Mouse (Mus musculus): ENCODE data around the gene 9130230L23Rik. TPM values are rescaled to one million over a fixed set of nuclear protein-coding genes. Genes with fewer than 3 reads are reported as not detected.

The 9130230L23Rik gene
- polyA plus RNA-seq, 1 experiment from 2014 or later: 0.14 TPM

DNA sequence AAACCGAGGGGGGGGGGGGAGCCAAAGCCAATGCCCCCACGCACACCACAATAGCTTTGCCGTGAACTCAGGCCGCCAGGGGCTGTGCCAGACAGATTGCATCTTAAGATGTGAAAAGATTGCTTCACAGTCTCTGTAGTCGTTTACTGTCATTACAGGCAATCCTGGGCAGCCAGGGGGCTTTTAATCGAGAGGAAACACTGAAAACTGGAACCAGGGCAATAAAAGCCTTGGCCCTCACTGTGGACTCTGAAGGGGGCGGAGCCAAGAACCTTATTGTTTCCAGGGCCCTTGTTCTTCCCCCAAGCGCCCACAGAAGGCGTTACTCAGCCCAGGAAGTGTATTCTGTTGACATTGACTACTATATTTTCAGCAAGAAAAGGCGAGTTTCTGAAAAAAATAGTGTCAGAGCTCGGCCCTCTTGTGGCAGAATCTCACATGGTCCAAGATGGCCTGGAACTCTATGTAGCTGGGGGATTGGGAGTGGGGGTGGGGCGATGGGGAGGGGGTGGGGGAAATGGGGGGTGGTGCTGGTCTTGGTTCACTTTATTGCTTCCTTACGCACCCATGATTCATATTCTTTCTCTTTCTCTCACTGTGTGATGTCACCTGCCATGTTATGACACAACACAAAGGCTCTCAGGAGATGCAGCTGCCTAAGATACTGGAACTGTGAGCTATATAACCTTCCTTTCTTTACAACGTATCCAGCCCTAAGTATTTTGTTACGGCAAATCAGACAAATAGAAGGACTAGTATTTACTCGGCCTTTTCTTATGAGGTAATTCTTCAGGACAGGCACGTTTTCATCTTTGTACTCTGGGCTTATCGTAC is 53.2 kb downstream of the 9130230L23Rik start:
- no peak for ATAC-seq (ENCODE audit: insufficient number of reproducible peaks, insufficient read depth, low FRiP score, low read depth)
- Histone ChIP-seq H3K36me3 (ENCODE audit: control insufficient read depth, insufficient read depth, low read length) (no peaks in the 10 kb centered on the region), H3K27me3 (ENCODE audit: control insufficient read depth, insufficient read depth, low read length) (no peaks in the 10 kb centered on the region), H3K9me3 (ENCODE audit: control insufficient read depth, low read length) (no peaks in the 10 kb centered on the region), H3K27ac (replicated peaks in 1 of 2; ENCODE audit: control insufficient read depth in 1 of 2, insufficient read depth in 1 of 2, low read depth in 2 of 2, low read length in 2 of 2) (no peak overlapping the region), H3K4me1 (ENCODE audit: control insufficient read depth in 2 of 2, insufficient read depth in 2 of 2, low read length in 2 of 2) (peaks cover 7 to 12% of the 10 kb centered on the region in 2 experiments), H3K4me3 (ENCODE audit: control insufficient read depth in 1 of 2, insufficient read depth in 1 of 2, low read depth in 1 of 2, low read length in 2 of 2) (no peak overlapping the region), H3K9ac (ENCODE audit: low read length) (no peak overlapping the region), H3K4me2 (ENCODE audit: low read length) (no peak overlapping the region)
- 79% methylated on average over 18 of the region's 18 CpGs for WGBS

DNA sequence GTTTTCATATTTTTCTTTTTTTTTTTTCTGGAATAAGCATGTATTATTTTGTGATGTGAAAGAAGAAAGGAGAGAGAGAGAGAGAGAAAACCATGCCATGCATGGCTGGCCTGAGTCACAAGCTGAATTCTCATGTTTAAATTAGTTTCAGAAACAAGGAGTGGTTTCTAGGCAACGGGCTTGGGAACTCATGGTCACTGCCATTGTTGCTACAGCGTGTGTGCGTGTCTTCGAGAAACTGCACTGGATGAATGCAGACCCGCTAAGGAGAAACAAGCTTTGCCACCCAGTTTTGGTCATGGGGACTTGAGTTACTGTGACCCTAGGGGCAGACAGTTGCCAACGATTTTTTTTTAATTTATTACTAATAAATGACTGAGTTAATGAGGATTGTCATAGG is 53.8 kb downstream of the 9130230L23Rik start:
- Histone ChIP-seq H3K27me3 (ENCODE audit: control insufficient read depth, insufficient read depth, low read length) (no peaks in the 10 kb centered on the region), H3K9me3 (ENCODE audit: control insufficient read depth, low read length) (no peaks in the 10 kb centered on the region), H3K4me1 (ENCODE audit: control insufficient read depth in 2 of 2, insufficient read depth in 2 of 2, low read length in 2 of 2) (peaks cover 4 to 7% of the 10 kb centered on the region in 2 experiments), H3K27ac (replicated peaks in 1 of 2; ENCODE audit: control insufficient read depth in 1 of 2, insufficient read depth in 1 of 2, low read depth in 2 of 2, low read length in 2 of 2) (no peak overlapping the region), H3K9ac (ENCODE audit: low read length) (no peak overlapping the region), H3K4me2 (ENCODE audit: low read length) (no peak overlapping the region), H3K36me3 (ENCODE audit: control insufficient read depth, insufficient read depth, low read length) (no peaks in the 10 kb centered on the region), H3K4me3 (ENCODE audit: control insufficient read depth in 1 of 2, insufficient read depth in 1 of 2, low read depth in 1 of 2, low read length in 2 of 2) (no peak overlapping the region)
- WGBS: 62% methylated on average over 6 of the region's 6 CpGs
- ATAC-seq (ENCODE audit: insufficient number of reproducible peaks, insufficient read depth, low FRiP score, low read depth): no peak

DNA sequence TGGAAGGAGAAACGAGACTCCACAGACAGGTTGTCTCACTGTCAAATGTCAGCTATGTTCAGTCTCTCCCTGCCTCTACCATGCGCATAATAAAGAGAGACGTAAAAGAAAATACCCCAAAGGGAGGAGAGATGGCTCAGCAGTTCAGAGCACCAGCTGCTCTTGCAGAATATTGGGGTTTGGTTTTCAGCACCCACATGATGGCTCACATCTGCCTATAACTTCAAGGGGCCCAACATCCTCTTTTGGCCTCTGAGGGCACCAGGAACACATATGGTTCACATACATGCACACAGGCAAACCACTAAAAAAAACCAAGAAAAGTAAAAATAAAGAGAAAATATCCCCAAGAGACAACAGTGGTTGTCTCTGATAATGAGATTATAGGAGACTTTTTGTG is 54.3 kb downstream of the 9130230L23Rik start:
- 81% methylated on average over 3 of the region's 3 CpGs for WGBS
- ATAC-seq (ENCODE audit: insufficient number of reproducible peaks, insufficient read depth, low FRiP score, low read depth): no peak

DNA sequence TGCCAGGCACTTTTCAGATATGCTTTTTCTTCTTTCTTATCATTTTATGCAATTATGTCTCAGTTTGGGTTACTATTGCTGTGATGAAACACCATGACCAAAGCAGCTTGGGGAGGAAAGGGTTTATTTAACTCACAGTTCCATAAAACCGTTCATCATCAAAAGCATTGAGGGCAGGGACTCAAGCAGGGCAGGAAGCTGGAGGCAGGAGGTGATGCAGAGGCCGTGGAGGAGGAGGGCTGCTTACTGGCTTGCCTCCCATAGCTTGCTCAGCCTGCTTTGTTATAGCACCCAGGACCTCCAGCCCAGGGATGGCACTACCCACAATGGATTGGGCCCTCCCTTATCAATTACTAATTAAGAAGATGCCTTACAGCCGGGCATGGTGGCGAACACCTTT is 62.9 kb downstream of the 9130230L23Rik start:
- Histone ChIP-seq H3K4me1 (ENCODE audit: control insufficient read depth in 2 of 2, insufficient read depth in 2 of 2, low read length in 2 of 2) (peaks cover 2 to 8% of the 10 kb centered on the region in 2 experiments; a peak in 2 of 4 replicates), H3K27me3 (ENCODE audit: control insufficient read depth, insufficient read depth, low read length) (no peaks in the 10 kb centered on the region), H3K4me2 (ENCODE audit: low read length) (no peak overlapping the region), H3K27ac (replicated peaks in 1 of 2; ENCODE audit: control insufficient read depth in 1 of 2, insufficient read depth in 1 of 2, low read depth in 2 of 2, low read length in 2 of 2) (no peak overlapping the region), H3K9ac (ENCODE audit: low read length) (no peak overlapping the region), H3K4me3 (ENCODE audit: control insufficient read depth in 1 of 2, insufficient read depth in 1 of 2, low read depth in 1 of 2, low read length in 2 of 2) (no peak overlapping the region), H3K36me3 (ENCODE audit: control insufficient read depth, insufficient read depth, low read length) (no peaks in the 10 kb centered on the region), H3K9me3 (ENCODE audit: control insufficient read depth, low read length) (0 out of 2 replicates have a peak, but pooled peaks cover 3% of the 10 kb centered on the region)
- WGBS: 69% methylated on average over 4 of the region's 4 CpGs
- no peak for ATAC-seq (ENCODE audit: insufficient number of reproducible peaks, insufficient read depth, low FRiP score, low read depth)

More for the DNA sequence above, 54.3 kb downstream of the 9130230L23Rik start:
- H3K27me3 ChIP-seq (ENCODE audit: control insufficient read depth, insufficient read depth, low read length): no peaks in the 10 kb centered on the region
- no peak overlapping the region for H3K9ac ChIP-seq (ENCODE audit: low read length)
- no peak overlapping the region for H3K27ac ChIP-seq (replicated peaks in 1 of 2; ENCODE audit: control insufficient read depth in 1 of 2, insufficient read depth in 1 of 2, low read depth in 2 of 2, low read length in 2 of 2)
- H3K4me1 ChIP-seq (ENCODE audit: control insufficient read depth in 2 of 2, insufficient read depth in 2 of 2, low read length in 2 of 2): peaks cover 2 to 3% of the 10 kb centered on the region in 2 experiments
- no peaks in the 10 kb centered on the region for H3K9me3 ChIP-seq (ENCODE audit: control insufficient read depth, low read length)
- no peak overlapping the region for H3K4me3 ChIP-seq (ENCODE audit: control insufficient read depth in 1 of 2, insufficient read depth in 1 of 2, low read depth in 1 of 2, low read length in 2 of 2)
- H3K36me3 ChIP-seq (ENCODE audit: control insufficient read depth, insufficient read depth, low read length): no peaks in the 10 kb centered on the region
- no peak overlapping the region for H3K4me2 ChIP-seq (ENCODE audit: low read length)

DNA sequence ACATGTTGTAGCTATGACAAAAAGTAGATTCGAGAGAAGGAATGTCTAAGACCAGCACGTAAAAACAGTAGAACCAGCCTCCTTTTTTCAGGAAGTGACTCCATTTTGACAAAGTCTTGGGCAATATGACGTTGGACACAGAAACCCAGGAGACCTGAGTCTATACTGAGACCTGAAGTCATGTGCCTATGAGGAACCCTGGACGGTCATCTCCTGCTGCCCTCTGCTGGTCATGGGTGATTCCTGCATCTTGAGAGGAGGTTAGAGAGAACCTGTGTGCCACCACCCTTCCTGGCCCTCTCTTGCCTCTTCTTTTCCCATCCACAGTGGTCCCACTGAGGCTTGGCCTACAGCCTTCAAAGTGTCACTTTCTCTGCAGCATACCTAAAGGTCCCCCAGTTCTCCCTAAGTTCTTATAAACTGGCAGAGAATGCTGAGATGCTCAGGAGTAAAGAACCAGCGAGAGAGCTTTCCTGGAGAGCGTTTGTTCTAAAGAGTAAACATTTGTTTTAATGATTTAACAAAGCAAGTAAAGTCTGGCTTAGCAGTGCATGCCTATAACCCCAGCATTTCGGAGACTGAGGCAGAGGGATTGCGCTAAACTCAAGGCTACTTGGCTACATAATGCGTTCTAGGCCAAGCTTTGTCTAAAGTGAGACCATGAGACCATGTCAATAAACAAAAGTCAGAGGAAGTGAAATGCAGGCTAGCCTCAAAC is 65.9 kb downstream of the 9130230L23Rik start:
- no peak overlapping the region for H3K27ac ChIP-seq (replicated peaks in 1 of 2; ENCODE audit: control insufficient read depth in 1 of 2, insufficient read depth in 1 of 2, low read depth in 2 of 2, low read length in 2 of 2)
- no peaks in the 10 kb centered on the region for H3K36me3 ChIP-seq (ENCODE audit: control insufficient read depth, insufficient read depth, low read length)
- no peaks in the 10 kb centered on the region for H3K27me3 ChIP-seq (ENCODE audit: control insufficient read depth, insufficient read depth, low read length)
- no peak overlapping the region for H3K4me3 ChIP-seq (ENCODE audit: control insufficient read depth in 1 of 2, insufficient read depth in 1 of 2, low read depth in 1 of 2, low read length in 2 of 2)
- H3K9me3 ChIP-seq (ENCODE audit: control insufficient read depth, low read length): no peaks in the 10 kb centered on the region
- no peak overlapping the region for H3K9ac ChIP-seq (ENCODE audit: low read length)
- peaks cover 2 to 8% of the 10 kb centered on the region in 2 experiments; a peak in 2 of 4 replicates for H3K4me1 ChIP-seq (ENCODE audit: control insufficient read depth in 2 of 2, insufficient read depth in 2 of 2, low read length in 2 of 2)
- WGBS: 54% methylated on average over 9 of the region's 9 CpGs
- peak; percentile 47; the same call in 1 of the 2 replicates for ATAC-seq (ENCODE audit: insufficient number of reproducible peaks, insufficient read depth, low FRiP score, low read depth)
- no peak overlapping the region for H3K4me2 ChIP-seq (ENCODE audit: low read length)

DNA sequence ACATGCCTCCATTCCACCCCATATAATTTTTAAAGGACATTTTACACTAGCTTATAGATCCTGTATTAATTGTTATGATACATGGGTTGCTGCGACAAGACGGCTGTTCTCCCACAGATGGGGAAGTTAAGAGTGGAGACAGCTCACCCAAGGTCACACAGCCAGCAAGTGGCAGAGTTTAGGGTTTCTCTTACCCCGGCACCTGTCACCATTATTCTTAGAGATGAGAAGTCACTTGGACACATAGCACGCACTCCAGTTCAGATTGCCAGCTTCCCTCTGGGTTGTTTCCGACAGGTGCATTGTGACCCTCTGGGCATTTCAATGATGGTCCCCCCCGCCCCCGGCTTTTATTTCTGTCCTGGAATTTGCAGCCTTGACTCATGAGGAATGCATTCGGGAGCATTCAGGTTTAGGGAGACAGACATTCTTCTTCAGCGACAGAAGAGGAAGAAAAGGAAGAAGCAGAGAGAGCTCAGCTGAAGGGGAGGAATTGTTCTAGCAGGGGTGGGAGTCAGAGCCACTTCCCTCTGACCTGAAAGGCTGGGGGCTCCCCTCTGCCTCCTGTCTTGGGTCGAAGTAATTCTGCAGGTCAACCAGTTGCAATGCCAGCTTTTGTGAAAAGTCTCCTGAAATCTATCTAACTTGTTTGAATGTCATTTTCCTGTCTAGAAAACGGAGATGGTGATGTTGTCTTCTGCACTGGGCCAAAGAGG is 66.9 kb downstream of the 9130230L23Rik start:
- Histone ChIP-seq H3K4me3 (ENCODE audit: control insufficient read depth in 1 of 2, insufficient read depth in 1 of 2, low read depth in 1 of 2, low read length in 2 of 2) (no peak overlapping the region), H3K9me3 (ENCODE audit: control insufficient read depth, low read length) (no peaks in the 10 kb centered on the region), H3K9ac (ENCODE audit: low read length) (no peak overlapping the region), H3K4me2 (ENCODE audit: low read length) (0 out of 2 replicates have a peak overlapping the region, but pooled peaks have one; percentile 7), H3K27me3 (ENCODE audit: control insufficient read depth, insufficient read depth, low read length) (no peaks in the 10 kb centered on the region), H3K4me1 (ENCODE audit: control insufficient read depth in 2 of 2, insufficient read depth in 2 of 2, low read length in 2 of 2) (peaks cover 2 to 8% of the 10 kb centered on the region in 2 experiments; a peak in 2 of 4 replicates), H3K27ac (replicated peaks in 1 of 2; ENCODE audit: control insufficient read depth in 1 of 2, insufficient read depth in 1 of 2, low read depth in 2 of 2, low read length in 2 of 2) (peak overlapping the region in 1 of 2 experiments; percentile 8; a peak in 1 of 4 replicates), H3K36me3 (ENCODE audit: control insufficient read depth, insufficient read depth, low read length) (no peaks in the 10 kb centered on the region)
- 37% methylated on average over 11 of the region's 11 CpGs for WGBS
- no peak for ATAC-seq (ENCODE audit: insufficient number of reproducible peaks, insufficient read depth, low FRiP score, low read depth)

DNA sequence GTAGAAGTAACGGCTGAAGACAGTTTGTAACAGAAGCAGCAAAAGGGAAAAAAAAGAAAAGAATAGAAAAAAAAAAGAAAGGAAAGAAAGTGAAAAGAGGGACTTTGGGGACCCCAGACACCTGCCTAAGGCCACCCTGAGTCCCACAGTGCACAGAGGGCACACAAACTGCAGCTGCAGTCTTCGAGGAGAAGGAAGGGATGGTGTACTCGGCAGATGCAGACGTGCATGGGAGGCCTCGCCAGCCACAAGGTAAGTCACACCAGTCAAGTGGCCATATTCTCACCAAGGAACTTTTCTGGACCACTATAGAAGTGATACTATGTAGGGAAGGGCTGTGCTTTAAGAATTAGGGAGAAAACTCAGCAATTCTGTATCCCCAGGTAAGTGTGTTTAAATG is 69.3 kb downstream of the 9130230L23Rik start, which contains the start of gene Chrna9:
TSS of gene Chrna9 (plus strand) at position 139 of the 400 bp plus-strand sequence.
- WGBS: 84% methylated on average over 5 of the region's 5 CpGs
- H3K27me3 ChIP-seq (ENCODE audit: control insufficient read depth, insufficient read depth, low read length): no peaks in the 10 kb centered on the region
- no peaks in the 10 kb centered on the region for H3K9me3 ChIP-seq (ENCODE audit: control insufficient read depth, low read length)
- H3K9ac ChIP-seq (ENCODE audit: low read length): no peak within 1 kb of the TSS
- no peaks in the 10 kb centered on the region for H3K36me3 ChIP-seq (ENCODE audit: control insufficient read depth, insufficient read depth, low read length)
- no peak for ATAC-seq (ENCODE audit: insufficient number of reproducible peaks, insufficient read depth, low FRiP score, low read depth)
- peaks cover 2 to 8% of the 10 kb centered on the region in 2 experiments; a peak in 2 of 4 replicates for H3K4me1 ChIP-seq (ENCODE audit: control insufficient read depth in 2 of 2, insufficient read depth in 2 of 2, low read length in 2 of 2)
- H3K4me2 ChIP-seq (ENCODE audit: low read length): no peak within 1 kb of the TSS
- no peak within 1 kb of the TSS for H3K4me3 ChIP-seq (ENCODE audit: control insufficient read depth in 1 of 2, insufficient read depth in 1 of 2, low read depth in 1 of 2, low read length in 2 of 2)
- H3K27ac ChIP-seq (replicated peaks in 1 of 2; ENCODE audit: control insufficient read depth in 1 of 2, insufficient read depth in 1 of 2, low read depth in 2 of 2, low read length in 2 of 2): no peak within 1 kb of the TSS

All from heart, embryonic 14.5 days (tissue).